Mouse (Mus musculus): ENCODE measurements at regions not wholly inside any gene's neighbourhood (a gene's known extent, or its start where the extent isn't known, plus 50 kb on each side); places are given as distances from the start of the nearest gene placed in this dataset.

- Histone ChIP-seq H3K27ac (ENCODE audit: low read length) (no peak overlapping the region), H3K4me1 (ENCODE audit: insufficient read depth, low read length) (no peaks in the 10 kb centered on the region), H3K4me2 (replicated peaks; ENCODE audit: low read depth, low read length) (no peak overlapping the region), H3K27me3 (ENCODE audit: insufficient read depth, low read length) (no peaks in the 10 kb centered on the region), H3K9ac (replicated peaks; ENCODE audit: low read length) (no peak overlapping the region), H3K9me3 (ENCODE audit: low read length) (no peaks in the 10 kb centered on the region), H3K4me3 (ENCODE audit: low read length) (no peak overlapping the region), H3K36me3 (ENCODE audit: insufficient read depth, low read length) (no peaks in the 10 kb centered on the region)
- 86% methylated on average over 3 of the region's 3 CpGs for WGBS
- no peak for ATAC-seq (ENCODE audit: low FRiP score, low TSS enrichment)
These were observed 182.6 kb upstream of the Pgrmc2 start for GRCm38 (mm10) chr3:41265399-41265798.

DNA sequence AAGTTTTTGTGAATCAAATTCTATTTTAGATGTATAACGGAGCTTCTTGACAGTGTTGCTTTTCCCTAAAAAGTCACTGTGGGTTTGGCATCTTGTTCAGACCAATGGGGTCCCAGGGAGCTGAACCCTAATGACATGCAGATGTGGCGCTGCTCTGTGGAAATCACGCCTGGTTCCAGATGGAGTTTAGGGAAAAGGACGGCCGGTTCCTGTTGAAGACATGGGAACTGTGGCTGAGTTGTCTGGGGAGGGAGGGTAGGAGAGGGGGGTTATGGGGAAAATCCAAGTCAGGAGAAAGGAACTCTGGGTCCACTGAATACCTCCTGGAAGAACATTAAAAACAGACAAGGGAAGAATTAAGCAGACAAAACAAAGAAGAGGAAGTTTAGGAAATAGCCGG, 175.4 kb upstream of the Pgrmc2 start:
- ATAC-seq (ENCODE audit: low FRiP score, low TSS enrichment) = no peak
- no peaks in the 10 kb centered on the region for H3K9me3 ChIP-seq (ENCODE audit: low read length)
- no peak overlapping the region for H3K4me2 ChIP-seq (replicated peaks; ENCODE audit: low read depth, low read length)
- no peaks in the 10 kb centered on the region for H3K4me1 ChIP-seq (ENCODE audit: insufficient read depth, low read length)
- no peaks in the 10 kb centered on the region for H3K36me3 ChIP-seq (ENCODE audit: insufficient read depth, low read length)
- no peak overlapping the region for H3K27ac ChIP-seq (ENCODE audit: low read length)
- no peaks in the 10 kb centered on the region for H3K27me3 ChIP-seq (ENCODE audit: insufficient read depth, low read length)
- H3K9ac ChIP-seq (replicated peaks; ENCODE audit: low read length) = no peak overlapping the region
- no peak overlapping the region for H3K4me3 ChIP-seq (ENCODE audit: low read length)
- 45% methylated on average over 6 of the region's 6 CpGs for WGBS

DNA sequence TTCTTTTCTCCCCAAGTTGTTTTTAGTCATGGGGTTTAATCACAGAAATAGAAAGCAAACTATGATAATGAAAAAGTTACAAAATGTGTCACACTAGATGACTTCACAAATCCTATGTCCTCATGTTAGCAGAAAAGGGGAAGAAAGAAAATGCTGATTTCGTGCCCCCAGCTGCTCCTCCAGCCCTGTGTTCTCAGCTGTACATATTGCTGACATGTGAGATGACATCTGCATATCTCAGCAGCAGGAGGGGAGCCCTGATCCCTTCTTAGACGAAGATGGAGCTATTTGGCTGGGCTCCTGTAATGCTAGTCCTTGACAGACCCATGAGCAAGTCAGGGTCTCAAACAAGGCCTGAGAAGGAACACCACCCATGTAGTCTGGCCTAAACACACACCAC, 162.1 kb upstream of the Pgrmc2 start:
- Histone ChIP-seq H3K9me3 (ENCODE audit: low read length) (no peaks in the 10 kb centered on the region), H3K9ac (replicated peaks; ENCODE audit: low read length) (no peak overlapping the region), H3K4me1 (ENCODE audit: insufficient read depth, low read length) (no peaks in the 10 kb centered on the region), H3K27ac (ENCODE audit: low read length) (no peak overlapping the region), H3K4me2 (replicated peaks; ENCODE audit: low read depth, low read length) (no peak overlapping the region), H3K4me3 (ENCODE audit: low read length) (no peak overlapping the region), H3K36me3 (ENCODE audit: insufficient read depth, low read length) (no peaks in the 10 kb centered on the region), H3K27me3 (ENCODE audit: insufficient read depth, low read length) (no peaks in the 10 kb centered on the region)
- no peak for ATAC-seq (ENCODE audit: low FRiP score, low TSS enrichment)
- WGBS = 59% methylated on average over 2 of the region's 2 CpGs

GRCm38 (mm10) chr3:41241856-41242552, 159.2 kb upstream of the Pgrmc2 start:
- Histone ChIP-seq H3K9ac (replicated peaks; ENCODE audit: low read length) (no peak overlapping the region), H3K4me2 (replicated peaks; ENCODE audit: low read depth, low read length) (no peak overlapping the region), H3K27me3 (ENCODE audit: insufficient read depth, low read length) (no peaks in the 10 kb centered on the region), H3K36me3 (ENCODE audit: insufficient read depth, low read length) (no peaks in the 10 kb centered on the region), H3K27ac (ENCODE audit: low read length) (no peak overlapping the region), H3K9me3 (ENCODE audit: low read length) (no peaks in the 10 kb centered on the region), H3K4me1 (ENCODE audit: insufficient read depth, low read length) (no peaks in the 10 kb centered on the region), H3K4me3 (ENCODE audit: low read length) (no peak overlapping the region)
- WGBS = 62% methylated on average over 8 of the region's 8 CpGs
- no peak for ATAC-seq (ENCODE audit: low FRiP score, low TSS enrichment)

DNA sequence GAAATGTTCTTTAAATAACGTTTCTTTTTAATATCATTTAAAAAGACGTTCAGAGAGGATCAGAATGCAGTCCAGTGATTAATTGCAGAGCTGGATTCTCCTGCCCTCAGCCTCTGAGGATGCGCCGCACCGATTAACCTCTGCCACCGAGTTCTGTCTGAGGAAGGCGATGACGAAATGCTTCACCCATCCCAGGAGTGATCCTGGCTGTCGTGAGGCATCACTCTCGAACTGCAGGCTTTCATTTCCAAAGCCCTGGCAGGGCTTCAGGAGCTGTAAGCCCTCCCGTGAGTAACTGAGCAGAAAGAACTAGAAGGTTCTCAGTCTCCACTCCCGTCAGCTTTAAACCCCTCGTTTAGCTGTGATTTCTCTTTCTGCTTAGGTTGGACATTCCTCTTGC, 157.0 kb upstream of the Pgrmc2 start:
- no peaks in the 10 kb centered on the region for H3K4me1 ChIP-seq (ENCODE audit: insufficient read depth, low read length)
- H3K9ac ChIP-seq (replicated peaks; ENCODE audit: low read length) = no peak overlapping the region
- no peak overlapping the region for H3K4me2 ChIP-seq (replicated peaks; ENCODE audit: low read depth, low read length)
- no peaks in the 10 kb centered on the region for H3K36me3 ChIP-seq (ENCODE audit: insufficient read depth, low read length)
- 66% methylated on average over 13 of the region's 13 CpGs for WGBS
- no peak for ATAC-seq (ENCODE audit: low FRiP score, low TSS enrichment)
- no peaks in the 10 kb centered on the region for H3K27me3 ChIP-seq (ENCODE audit: insufficient read depth, low read length)
- no peak overlapping the region for H3K4me3 ChIP-seq (ENCODE audit: low read length)
- no peak overlapping the region for H3K27ac ChIP-seq (ENCODE audit: low read length)
- no peaks in the 10 kb centered on the region for H3K9me3 ChIP-seq (ENCODE audit: low read length)

DNA sequence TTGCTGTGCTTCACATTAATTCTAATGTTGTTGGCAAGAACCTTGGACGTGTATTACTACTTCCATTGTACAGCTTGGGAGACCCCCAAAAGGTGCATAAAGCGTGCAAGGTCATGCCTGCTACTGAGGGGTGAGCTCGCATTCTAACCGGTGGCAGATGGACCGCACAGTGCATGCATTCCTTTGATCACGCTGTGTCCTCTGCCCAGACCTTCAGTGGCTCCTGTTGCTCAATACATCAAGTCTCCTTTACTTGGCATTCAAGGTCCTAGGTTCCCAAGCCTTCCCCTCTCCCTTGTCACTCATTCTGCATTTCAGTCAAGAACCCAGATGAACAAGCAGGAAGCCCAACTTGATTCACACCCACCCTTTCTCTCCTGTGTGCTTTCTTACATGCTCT, 156.4 kb upstream of the Pgrmc2 start:
- Histone ChIP-seq H3K4me1 (ENCODE audit: insufficient read depth, low read length) (no peaks in the 10 kb centered on the region), H3K27me3 (ENCODE audit: insufficient read depth, low read length) (no peaks in the 10 kb centered on the region), H3K9me3 (ENCODE audit: low read length) (no peaks in the 10 kb centered on the region), H3K36me3 (ENCODE audit: insufficient read depth, low read length) (no peaks in the 10 kb centered on the region), H3K4me3 (ENCODE audit: low read length) (no peak overlapping the region), H3K9ac (replicated peaks; ENCODE audit: low read length) (no peak overlapping the region), H3K27ac (ENCODE audit: low read length) (no peak overlapping the region), H3K4me2 (replicated peaks; ENCODE audit: low read depth, low read length) (no peak overlapping the region)
- ATAC-seq (ENCODE audit: low FRiP score, low TSS enrichment) = 0 out of 2 replicates have a peak, but pooled peaks have one; percentile 27
- 85% methylated on average over 6 of the region's 6 CpGs for WGBS

- no peak for ATAC-seq (ENCODE audit: low FRiP score, low TSS enrichment)
- Histone ChIP-seq H3K4me2 (replicated peaks; ENCODE audit: low read depth, low read length) (no peak overlapping the region), H3K27ac (ENCODE audit: low read length) (no peak overlapping the region), H3K9me3 (ENCODE audit: low read length) (no peaks in the 10 kb centered on the region), H3K27me3 (ENCODE audit: insufficient read depth, low read length) (no peaks in the 10 kb centered on the region), H3K9ac (replicated peaks; ENCODE audit: low read length) (no peak overlapping the region), H3K4me3 (ENCODE audit: low read length) (no peak overlapping the region), H3K36me3 (ENCODE audit: insufficient read depth, low read length) (no peaks in the 10 kb centered on the region), H3K4me1 (ENCODE audit: insufficient read depth, low read length) (no peaks in the 10 kb centered on the region)
- 67% methylated on average over 7 of the region's 7 CpGs for WGBS
These were observed 155.2 kb upstream of the Pgrmc2 start for GRCm38 (mm10) chr3:41238046-41238445.

- Histone ChIP-seq H3K27me3 (ENCODE audit: insufficient read depth, low read length) (no peaks in the 10 kb centered on the region), H3K4me2 (replicated peaks; ENCODE audit: low read depth, low read length) (no peak overlapping the region), H3K4me3 (ENCODE audit: low read length) (no peak overlapping the region), H3K9ac (replicated peaks; ENCODE audit: low read length) (no peak overlapping the region), H3K9me3 (ENCODE audit: low read length) (no peaks in the 10 kb centered on the region), H3K36me3 (ENCODE audit: insufficient read depth, low read length) (no peaks in the 10 kb centered on the region), H3K4me1 (ENCODE audit: insufficient read depth, low read length) (no peaks in the 10 kb centered on the region), H3K27ac (ENCODE audit: low read length) (no peak overlapping the region)
- WGBS = 95% methylated on average over 2 of the region's 2 CpGs
- ATAC-seq (ENCODE audit: low FRiP score, low TSS enrichment) = no peak
These were observed 152.8 kb upstream of the Pgrmc2 start for GRCm38 (mm10) chr3:41235610-41236009.

GRCm38 (mm10) chr3:41234994-41235393, 152.1 kb upstream of the Pgrmc2 start:
- no peak; the same call in 1 of the 2 replicates for ATAC-seq (ENCODE audit: low FRiP score, low TSS enrichment)
- no peaks in the 10 kb centered on the region for H3K36me3 ChIP-seq (ENCODE audit: insufficient read depth, low read length)
- H3K27me3 ChIP-seq (ENCODE audit: insufficient read depth, low read length) = no peaks in the 10 kb centered on the region
- H3K4me2 ChIP-seq (replicated peaks; ENCODE audit: low read depth, low read length) = no peak overlapping the region
- H3K9ac ChIP-seq (replicated peaks; ENCODE audit: low read length) = no peak overlapping the region
- WGBS = 57% methylated on average over 9 of the region's 9 CpGs
- no peak overlapping the region for H3K27ac ChIP-seq (ENCODE audit: low read length)
- H3K9me3 ChIP-seq (ENCODE audit: low read length) = no peaks in the 10 kb centered on the region
- H3K4me1 ChIP-seq (ENCODE audit: insufficient read depth, low read length) = no peaks in the 10 kb centered on the region
- no peak overlapping the region for H3K4me3 ChIP-seq (ENCODE audit: low read length)

DNA sequence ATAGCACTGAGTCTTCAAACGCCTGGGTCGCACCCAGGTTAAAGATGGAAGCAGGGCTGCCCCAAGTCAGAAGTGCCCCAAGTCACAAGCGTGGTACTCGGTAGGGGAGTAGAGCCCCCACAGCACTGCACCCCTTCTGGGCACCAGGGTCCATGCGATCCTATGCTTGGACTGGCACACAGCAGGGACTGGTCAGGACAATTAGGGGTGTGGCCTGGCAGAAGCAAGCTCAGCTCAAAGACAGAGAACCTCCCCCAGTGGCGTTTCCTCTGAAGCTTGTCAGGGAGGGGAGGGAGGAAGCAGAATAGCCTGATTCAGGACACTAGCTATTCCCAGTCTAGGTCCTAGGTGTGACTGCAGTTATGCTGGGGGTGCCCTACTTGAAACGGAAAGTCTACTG, 151.3 kb upstream of the Pgrmc2 start:
- H3K4me1 ChIP-seq (ENCODE audit: insufficient read depth, low read length) = 0 out of 2 replicates have a peak, but pooled peaks cover under 1% of the 10 kb centered on the region
- no peak overlapping the region for H3K4me2 ChIP-seq (replicated peaks; ENCODE audit: low read depth, low read length)
- no peak overlapping the region for H3K9ac ChIP-seq (replicated peaks; ENCODE audit: low read length)
- peak; percentile 66 for ATAC-seq (ENCODE audit: low FRiP score, low TSS enrichment)
- H3K36me3 ChIP-seq (ENCODE audit: insufficient read depth, low read length) = no peaks in the 10 kb centered on the region
- no peak overlapping the region for H3K4me3 ChIP-seq (ENCODE audit: low read length)
- 66% methylated on average over 7 of the region's 7 CpGs for WGBS
- H3K27ac ChIP-seq (ENCODE audit: low read length) = no peak overlapping the region
- no peaks in the 10 kb centered on the region for H3K27me3 ChIP-seq (ENCODE audit: insufficient read depth, low read length)
- no peaks in the 10 kb centered on the region for H3K9me3 ChIP-seq (ENCODE audit: low read length)

Data from kidney, embryonic 16.5 days (tissue).